Mouse (Mus musculus): ENCODE results near the gene Slc44a3. TPM values are rescaled to one million over a fixed set of nuclear protein-coding genes. Genes with fewer than 3 reads are reported as not detected.
"Not testable (repeated sequence)": the region's sequence is repeated elsewhere in the genome, so short reads cannot be mapped to it uniquely, and the experiment has no call there.

Gene Slc44a3
- polyA plus RNA-seq, 1 experiment, result 5.9 TPM

GRCm38 (mm10) chr3:121553294-121553693 lies 21.1 kb upstream of the Slc44a3 start:
- WGBS, result 27% methylated on average over 14 of the region's 14 CpGs
- H3K27ac ChIP-seq (ENCODE audit: insufficient read depth, low read depth, low read length), result no peak overlapping the region
- no peaks in the 10 kb centered on the region for H3K36me3 ChIP-seq (ENCODE audit: control insufficient read depth, insufficient read depth, low read length)
- H3K4me1 ChIP-seq (ENCODE audit: control insufficient read depth, insufficient read depth, insufficient read length, low read length), result peaks cover 2% of the 10 kb centered on the region; the same call in 1 of the 2 replicates
- TF ChIP-seq POLR2A (IDR thresholded peaks at IDR 0.05; ENCODE audit: low read depth, low read length) (no peak), CTCF (IDR thresholded peaks at IDR 0.05; ENCODE audit: extremely low read depth, insufficient read length, insufficient replicate concordance, low read depth, low read length) (no peak)
- no peaks in the 10 kb centered on the region for H3K27me3 ChIP-seq (ENCODE audit: control insufficient read depth, insufficient read depth, low read length)
- H3K4me3 ChIP-seq (ENCODE audit: low read depth, low read length), result no peak overlapping the region

- WGBS, result 68% methylated on average over 11 of the region's 11 CpGs
- Histone ChIP-seq H3K27ac (ENCODE audit: insufficient read depth, low read depth, low read length) (no peak overlapping the region), H3K4me1 (ENCODE audit: control insufficient read depth, insufficient read depth, insufficient read length, low read length) (peaks cover 2% of the 10 kb centered on the region; the same call in 1 of the 2 replicates), H3K4me3 (ENCODE audit: low read depth, low read length) (no peak overlapping the region), H3K27me3 (ENCODE audit: control insufficient read depth, insufficient read depth, low read length) (no peaks in the 10 kb centered on the region), H3K36me3 (ENCODE audit: control insufficient read depth, insufficient read depth, low read length) (no peaks in the 10 kb centered on the region)
- TF ChIP-seq POLR2A (IDR thresholded peaks at IDR 0.05; ENCODE audit: low read depth, low read length) (no peak), CTCF (IDR thresholded peaks at IDR 0.05; ENCODE audit: extremely low read depth, insufficient read length, insufficient replicate concordance, low read depth, low read length) (no peak)
Measured at GRCm38 (mm10) chr3:121552723-121553122, 20.5 kb upstream of the Slc44a3 start.

- H3K4me3 ChIP-seq (ENCODE audit: low read depth, low read length), result no peak overlapping the region
- 10% methylated on average over 1 of the region's 1 CpGs for WGBS
- H3K27me3 ChIP-seq (ENCODE audit: control insufficient read depth, insufficient read depth, low read length), result no peaks in the 10 kb centered on the region
- TF ChIP-seq CTCF (IDR thresholded peaks at IDR 0.05; ENCODE audit: extremely low read depth, insufficient read length, insufficient replicate concordance, low read depth, low read length) (no peak), POLR2A (IDR thresholded peaks at IDR 0.05; ENCODE audit: low read depth, low read length) (no peak)
- peaks cover 2% of the 10 kb centered on the region; the same call in 1 of the 2 replicates for H3K4me1 ChIP-seq (ENCODE audit: control insufficient read depth, insufficient read depth, insufficient read length, low read length)
- no peak overlapping the region for H3K27ac ChIP-seq (ENCODE audit: insufficient read depth, low read depth, low read length)
- H3K36me3 ChIP-seq (ENCODE audit: control insufficient read depth, insufficient read depth, low read length), result no peaks in the 10 kb centered on the region
Measured at GRCm38 (mm10) chr3:121550370-121550769, 18.2 kb upstream of the Slc44a3 start.

- H3K27ac ChIP-seq (ENCODE audit: insufficient read depth, low read depth, low read length), result no peak overlapping the region
- no peaks in the 10 kb centered on the region for H3K4me1 ChIP-seq (ENCODE audit: control insufficient read depth, insufficient read depth, insufficient read length, low read length)
- H3K4me3 ChIP-seq (ENCODE audit: low read depth, low read length), result no peak overlapping the region
- H3K36me3 ChIP-seq (ENCODE audit: control insufficient read depth, insufficient read depth, low read length), result no peaks in the 10 kb centered on the region
- TF ChIP-seq CTCF (IDR thresholded peaks at IDR 0.05; ENCODE audit: extremely low read depth, insufficient read length, insufficient replicate concordance, low read depth, low read length), result no peak
- no peak for TF ChIP-seq POLR2A (IDR thresholded peaks at IDR 0.05; ENCODE audit: low read depth, low read length)
- WGBS, result 58% methylated on average over 15 of the region's 15 CpGs
- no peaks in the 10 kb centered on the region for H3K27me3 ChIP-seq (ENCODE audit: control insufficient read depth, insufficient read depth, low read length)
Measured at GRCm38 (mm10) chr3:121547851-121548624, 15.8 kb upstream of the Slc44a3 start.

GRCm38 (mm10) chr3:121540621-121541020 lies 8.4 kb upstream of the Slc44a3 start:
- Histone ChIP-seq H3K36me3 (ENCODE audit: control insufficient read depth, insufficient read depth, low read length) (no peaks in the 10 kb centered on the region), H3K4me3 (ENCODE audit: low read depth, low read length) (no peak overlapping the region), H3K27me3 (ENCODE audit: control insufficient read depth, insufficient read depth, low read length) (no peaks in the 10 kb centered on the region), H3K27ac (ENCODE audit: insufficient read depth, low read depth, low read length) (no peak overlapping the region), H3K4me1 (ENCODE audit: control insufficient read depth, insufficient read depth, insufficient read length, low read length) (0 out of 2 replicates have a peak, but pooled peaks cover 3% of the 10 kb centered on the region)
- 62% methylated on average over 5 of the region's 5 CpGs for WGBS
- TF ChIP-seq CTCF (IDR thresholded peaks at IDR 0.05; ENCODE audit: extremely low read depth, insufficient read length, insufficient replicate concordance, low read depth, low read length) (no peak), POLR2A (IDR thresholded peaks at IDR 0.05; ENCODE audit: low read depth, low read length) (no peak)

- H3K4me1 ChIP-seq (ENCODE audit: control insufficient read depth, insufficient read depth, insufficient read length, low read length), result 0 out of 2 replicates have a peak, but pooled peaks cover 3% of the 10 kb centered on the region
- no peak overlapping the region for H3K27ac ChIP-seq (ENCODE audit: insufficient read depth, low read depth, low read length)
- H3K4me3 ChIP-seq (ENCODE audit: low read depth, low read length), result no peak overlapping the region
- H3K36me3 ChIP-seq (ENCODE audit: control insufficient read depth, insufficient read depth, low read length), result no peaks in the 10 kb centered on the region
- H3K27me3 ChIP-seq (ENCODE audit: control insufficient read depth, insufficient read depth, low read length), result no peaks in the 10 kb centered on the region
- TF ChIP-seq CTCF (IDR thresholded peaks at IDR 0.05; ENCODE audit: extremely low read depth, insufficient read length, insufficient replicate concordance, low read depth, low read length) (peak; percentile 14; the same call in 1 of the 2 replicates), POLR2A (IDR thresholded peaks at IDR 0.05; ENCODE audit: low read depth, low read length) (no peak)
- WGBS, result 8% methylated on average over 8 of the region's 8 CpGs
Measured at GRCm38 (mm10) chr3:121539871-121540431, 7.7 kb upstream of the Slc44a3 start.

GRCm38 (mm10) chr3:121538847-121539246 lies 6.6 kb upstream of the Slc44a3 start:
- not testable (repeated sequence) for H3K4me3 ChIP-seq (ENCODE audit: low read depth, low read length); H3K36me3 ChIP-seq (ENCODE audit: control insufficient read depth, insufficient read depth, low read length); H3K4me1 ChIP-seq (ENCODE audit: control insufficient read depth, insufficient read depth, insufficient read length, low read length); H3K27ac ChIP-seq (ENCODE audit: insufficient read depth, low read depth, low read length); H3K27me3 ChIP-seq (ENCODE audit: control insufficient read depth, insufficient read depth, low read length)
- 49% methylated on average over 3 of the region's 3 CpGs for WGBS

All from small intestine, adult 2 months (tissue).